Mouse (Mus musculus): ENCODE measurements around the gene Mon2.

Mon2 gene

GRCm38 (mm10) chr10:123076245-123077023, at the start of gene Mon2:
TSS of gene Mon2 (minus strand) at chr10:123076505.
- DNase-seq (ENCODE audit: low read depth): peak; percentile 92

- DNase-seq (ENCODE audit: low read depth): no peak
These were observed 44.5 kb upstream of the Mon2 start for GRCm38 (mm10) chr10:123120666-123121392.

- no peak for DNase-seq (ENCODE audit: low read depth)
These were observed 40.6 kb upstream of the Mon2 start for GRCm38 (mm10) chr10:123116861-123117260.

- DNase-seq (ENCODE audit: low read depth): no peak
These were observed 37.2 kb upstream of the Mon2 start for GRCm38 (mm10) chr10:123113466-123113865.

GRCm38 (mm10) chr10:123112787-123113168, 36.5 kb upstream of the Mon2 start:
- DNase-seq (ENCODE audit: low read depth): no peak

GRCm38 (mm10) chr10:123112056-123112786, 35.9 kb upstream of the Mon2 start:
- DNase-seq (ENCODE audit: low read depth): no peak

- no peak for DNase-seq (ENCODE audit: low read depth)
These were observed 34.2 kb upstream of the Mon2 start for GRCm38 (mm10) chr10:123110548-123110947.

- DNase-seq (ENCODE audit: low read depth): no peak
These were observed 32.2 kb upstream of the Mon2 start for GRCm38 (mm10) chr10:123108527-123108926.

GRCm38 (mm10) chr10:123108121-123108520, 31.8 kb upstream of the Mon2 start:
- DNase-seq (ENCODE audit: low read depth): no peak

- no peak for DNase-seq (ENCODE audit: low read depth)
These were observed 25.0 kb upstream of the Mon2 start for GRCm38 (mm10) chr10:123101303-123101702.

GRCm38 (mm10) chr10:123100584-123100983, 24.3 kb upstream of the Mon2 start:
- DNase-seq (ENCODE audit: low read depth): no peak

GRCm38 (mm10) chr10:123094504-123094903, 18.2 kb upstream of the Mon2 start:
- DNase-seq (ENCODE audit: low read depth): no peak

- no peak for DNase-seq (ENCODE audit: low read depth)
These were observed 16.3 kb upstream of the Mon2 start for GRCm38 (mm10) chr10:123092577-123092976.

- peak; percentile 40 for DNase-seq (ENCODE audit: low read depth)
These were observed 15.4 kb upstream of the Mon2 start for GRCm38 (mm10) chr10:123091737-123092136.

GRCm38 (mm10) chr10:123089425-123089930, 13.2 kb upstream of the Mon2 start:
- no peak for DNase-seq (ENCODE audit: low read depth)

- DNase-seq (ENCODE audit: low read depth): no peak
These were observed 10.5 kb upstream of the Mon2 start for GRCm38 (mm10) chr10:123086847-123087246.

GRCm38 (mm10) chr10:123084900-123085641, 8.8 kb upstream of the Mon2 start:
- no peak for DNase-seq (ENCODE audit: low read depth)

- no peak for DNase-seq (ENCODE audit: low read depth)
These were observed 8.0 kb upstream of the Mon2 start for GRCm38 (mm10) chr10:123084307-123084706.

- DNase-seq (ENCODE audit: low read depth): no peak
These were observed 508 bp downstream of the Mon2 start for GRCm38 (mm10) chr10:123075751-123076242.

GRCm38 (mm10) chr10:123071997-123072396, 4.3 kb downstream of the Mon2 start:
- DNase-seq (ENCODE audit: low read depth): no peak

- no peak for DNase-seq (ENCODE audit: low read depth)
These were observed 13.3 kb downstream of the Mon2 start for GRCm38 (mm10) chr10:123063021-123063420.

- no peak for DNase-seq (ENCODE audit: low read depth)
These were observed 15.5 kb downstream of the Mon2 start for GRCm38 (mm10) chr10:123060831-123061230.

Measured in c-Kit-positive CD71-positive TER-119-negative erythroid progenitor cells, embryonic 14.5 days (primary cell).